Mouse (Mus musculus) liver, embryonic 16.5 days (tissue): ENCODE measurements around the gene Zdhhc22. TPM values are rescaled to one million over a fixed set of nuclear protein-coding genes. Genes with fewer than 3 reads are reported as not detected.

ENCODE experiments used
- ATAC-seq: fragments of 200-750 bp; cut with Nextera tagmentation; 2 replicates; pipeline ENCODE4 v1.8.0; 2017; ENCODE audit warnings: low read depth, mild to moderate bottlenecking, moderate number of reproducible peaks, moderate library complexity
- H3K27ac ChIP-seq: fragments of 300-500 bp; sonication (generic); 2 replicates; pipeline ENCODE4 v1.5.1; 2014; ENCODE audit warnings: mild to moderate bottlenecking, low read length
- H3K27me3 ChIP-seq: fragments of 300-500 bp; sonication (generic); 2 replicates; pipeline ENCODE4 v1.6.1; 2014; ENCODE audit warnings: low read depth, low read length, mixed read lengths; ENCODE audit not compliant: control insufficient read depth, insufficient read depth
- H3K36me3 ChIP-seq: fragments of 300-500 bp; sonication (generic); 2 replicates; pipeline ENCODE4 v1.6.1; 2014; ENCODE audit warnings: mild to moderate bottlenecking; ENCODE audit not compliant: control insufficient read depth, insufficient read depth
- H3K4me1 ChIP-seq: fragments of 300-500 bp; sonication (generic); 2 replicates; pipeline ENCODE4 v1.6.1; 2014; ENCODE audit warnings: low read depth, low read length, mixed read lengths; ENCODE audit not compliant: control insufficient read depth
- H3K4me2 ChIP-seq: fragments of 300-500 bp; sonication (generic); 2 replicates; pipeline ENCODE4 v1.6.1; 2014; ENCODE audit warnings: low read depth, low read length, mixed read lengths
- H3K4me3 ChIP-seq: fragments of 300-500 bp; sonication (generic); 2 replicates; pipeline ENCODE4 v1.5.1; 2014; ENCODE audit warnings: low read depth, mild to moderate bottlenecking, low read length
- H3K9ac ChIP-seq: fragments of 300-500 bp; sonication (generic); 2 replicates; pipeline ENCODE4 v1.6.1; 2014; ENCODE audit warnings: low read depth, low read length
- H3K9me3 ChIP-seq: fragments of 300-500 bp; sonication (generic); replicated peaks from 2 replicates; pipeline ENCODE4 v1.6.1; 2016; ENCODE audit warnings: low read length; ENCODE audit not compliant: control insufficient read depth
- WGBS: fragments of 180-500 bp; shearing (Covaris S2); extraction: QIAGEN DNeasy Blood & Tissue Kit; methylation state at CpG from one replicate; pipeline ENCODE4 v1.1.7; 2014; ENCODE audit not compliant: insufficient replicate concordance; 5-methylcytosine and 5-hydroxymethylcytosine counted together
- polyA plus RNA-seq: library from polyadenylated mRNA; unstranded; fragments of >200 nt; fragmentation: Nextera tagmentation; extraction: Ambion mirVana; gene quantifications from 2 replicates; pipeline ENCODE4 v1.2.1, GENCODE M21; 2015

The Zdhhc22 gene
- polyA plus RNA-seq, 1 experiment from 2014 or later = not detected

DNA sequence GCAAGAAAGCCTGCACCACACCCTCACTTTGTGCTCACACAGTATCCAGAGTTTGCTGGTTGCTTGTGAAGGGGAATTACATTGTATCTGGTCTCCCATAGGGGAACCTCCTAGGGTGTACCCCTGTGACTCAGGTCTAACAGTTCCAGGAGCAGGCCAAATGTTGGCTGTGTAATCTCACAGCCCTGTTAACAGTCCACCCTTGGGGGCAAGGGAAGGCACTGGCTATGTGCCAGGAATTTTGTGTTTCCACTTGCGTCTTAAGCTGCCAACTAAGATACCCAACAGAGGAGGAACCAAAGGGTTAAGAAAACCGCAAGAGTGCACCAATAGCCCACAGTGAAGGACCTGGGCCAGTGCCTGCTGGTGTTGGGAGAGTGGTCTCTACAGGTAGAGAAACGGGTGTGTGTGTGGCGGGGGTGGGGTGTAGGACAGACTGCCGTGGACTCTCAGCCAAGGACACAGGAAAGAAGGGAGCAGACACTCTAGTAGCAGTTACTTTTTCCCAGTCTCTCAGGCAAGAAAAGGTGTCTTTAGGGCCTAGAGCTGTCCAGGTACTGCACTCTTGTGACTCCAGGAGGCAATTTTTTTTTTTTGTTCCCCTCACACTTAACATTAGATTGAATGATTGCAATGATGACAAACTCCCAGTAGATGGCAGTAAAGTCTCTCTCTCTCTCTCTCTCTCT lies 10.1 kb upstream of the Zdhhc22 start:
- 45% methylated on average over 5 of the region's 5 CpGs for WGBS
- ATAC-seq = no peak
- no peaks in the 10 kb centered on the region for H3K36me3 ChIP-seq
- no peak overlapping the region for H3K4me3 ChIP-seq
- H3K27me3 ChIP-seq = no peaks in the 10 kb centered on the region
- H3K27ac ChIP-seq = no peak overlapping the region
- H3K4me2 ChIP-seq = no peak overlapping the region
- H3K4me1 ChIP-seq = no peaks in the 10 kb centered on the region
- no peaks in the 10 kb centered on the region for H3K9me3 ChIP-seq
- no peak overlapping the region for H3K9ac ChIP-seq

DNA sequence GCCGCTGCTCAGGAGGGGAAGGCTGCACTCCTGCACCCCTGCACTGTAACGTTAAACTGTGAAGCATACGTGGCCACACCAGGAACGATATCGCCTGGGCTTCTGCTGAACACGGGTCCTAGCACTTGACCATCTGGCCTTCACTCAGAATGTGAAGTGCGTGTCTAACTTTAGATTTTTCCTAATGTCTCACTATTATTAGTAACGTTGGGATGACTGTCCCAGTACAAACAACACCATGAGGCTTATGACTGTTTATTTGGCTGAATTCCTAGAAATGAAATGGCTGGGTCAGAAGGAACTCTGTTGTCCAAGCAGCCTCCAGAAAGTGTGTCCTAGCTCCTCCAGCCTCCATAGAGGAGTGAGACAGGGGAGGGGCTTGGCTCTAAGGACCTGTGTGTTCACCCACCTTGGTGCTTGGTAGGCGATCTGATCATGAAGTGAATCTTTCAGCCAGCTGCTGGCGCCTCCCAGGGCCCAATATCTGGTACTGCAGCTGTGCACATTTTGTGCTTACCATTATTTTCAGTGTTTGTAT lies 9.1 kb upstream of the Zdhhc22 start:
- no peaks in the 10 kb centered on the region for H3K27me3 ChIP-seq
- no peak for ATAC-seq
- no peaks in the 10 kb centered on the region for H3K36me3 ChIP-seq
- H3K4me1 ChIP-seq = no peaks in the 10 kb centered on the region
- no peaks in the 10 kb centered on the region for H3K9me3 ChIP-seq
- H3K4me2 ChIP-seq = no peak overlapping the region
- no peak overlapping the region for H3K4me3 ChIP-seq
- 63% methylated on average over 10 of the region's 10 CpGs for WGBS
- no peak overlapping the region for H3K9ac ChIP-seq
- no peak overlapping the region for H3K27ac ChIP-seq

DNA sequence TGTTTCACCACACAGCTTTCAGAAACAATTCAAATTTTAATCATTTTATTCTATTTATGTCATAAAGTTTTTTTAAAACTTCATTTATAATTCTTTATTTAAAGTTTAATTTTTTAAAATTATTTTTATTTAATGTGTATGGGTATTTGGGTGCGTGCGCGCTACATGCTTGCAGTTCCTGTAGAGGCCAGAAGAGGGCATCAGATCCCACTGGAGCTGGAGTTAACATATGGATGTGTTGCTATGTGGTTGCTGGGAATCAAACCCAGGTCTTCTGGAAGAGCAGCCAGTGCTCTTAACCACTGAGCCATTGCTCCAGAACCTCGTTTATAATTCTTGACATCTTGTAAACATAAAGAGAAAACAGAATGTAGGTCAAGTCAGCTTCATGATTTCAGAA lies 8.5 kb upstream of the Zdhhc22 start:
- Histone ChIP-seq H3K27ac (no peak overlapping the region), H3K4me3 (no peak overlapping the region), H3K9ac (no peak overlapping the region), H3K4me1 (no peaks in the 10 kb centered on the region), H3K27me3 (no peaks in the 10 kb centered on the region), H3K36me3 (no peaks in the 10 kb centered on the region), H3K4me2 (no peak overlapping the region), H3K9me3 (no peaks in the 10 kb centered on the region)
- no peak for ATAC-seq
- 77% methylated on average over 4 of the region's 4 CpGs for WGBS

DNA sequence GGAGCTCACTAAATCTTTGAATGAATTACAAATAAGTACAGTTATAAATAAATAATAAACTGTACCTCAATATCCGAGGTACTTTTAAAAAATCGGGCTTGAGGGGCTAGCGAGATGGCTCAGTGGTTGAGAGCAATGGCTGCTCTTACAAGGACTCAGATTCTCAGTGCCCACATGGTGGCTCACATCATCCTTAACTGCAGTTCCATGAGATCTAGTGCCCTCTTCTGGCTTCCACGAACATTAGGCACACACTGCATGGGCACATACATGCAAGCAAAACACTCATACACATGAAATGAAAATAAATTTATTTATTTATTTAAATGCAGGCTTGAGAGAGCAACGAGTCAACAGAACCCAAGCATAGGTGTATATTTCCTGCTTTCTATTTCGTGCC lies 5.7 kb upstream of the Zdhhc22 start:
- H3K27ac ChIP-seq = no peak overlapping the region
- no peaks in the 10 kb centered on the region for H3K4me1 ChIP-seq
- no peaks in the 10 kb centered on the region for H3K9me3 ChIP-seq
- H3K4me2 ChIP-seq = no peak overlapping the region
- H3K9ac ChIP-seq = no peak overlapping the region
- H3K36me3 ChIP-seq = no peaks in the 10 kb centered on the region
- peaks cover 6% of the 10 kb centered on the region for H3K27me3 ChIP-seq
- no peak overlapping the region for H3K4me3 ChIP-seq
- ATAC-seq = no peak
- WGBS = 46% methylated on average over 6 of the region's 6 CpGs

DNA sequence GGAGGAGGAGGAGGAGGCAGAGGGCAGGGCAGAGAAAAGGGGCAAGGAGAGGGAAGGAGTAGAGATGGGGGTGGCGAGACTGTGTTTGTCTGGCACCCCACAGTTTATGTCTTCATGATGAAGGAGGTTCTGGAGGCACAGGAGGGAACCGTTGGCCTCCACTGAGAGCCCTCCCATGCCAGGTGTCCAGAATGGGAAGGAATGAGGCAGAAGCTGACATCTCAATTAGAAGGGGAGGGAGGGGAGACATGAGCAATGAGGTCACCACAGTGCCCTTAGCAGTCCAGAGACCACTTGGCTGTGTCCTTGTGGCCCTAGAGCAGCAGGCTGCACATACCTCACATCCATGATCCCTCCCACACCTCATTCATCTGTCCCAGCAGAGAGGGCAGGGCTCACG lies 4.5 kb upstream of the Zdhhc22 start:
- no peak overlapping the region for H3K9ac ChIP-seq
- no peak for ATAC-seq
- H3K9me3 ChIP-seq = no peaks in the 10 kb centered on the region
- H3K4me1 ChIP-seq = no peaks in the 10 kb centered on the region
- no peaks in the 10 kb centered on the region for H3K36me3 ChIP-seq
- no peak overlapping the region for H3K4me3 ChIP-seq
- 26% methylated on average over 3 of the region's 3 CpGs for WGBS
- H3K27me3 ChIP-seq = peaks cover 18% of the 10 kb centered on the region
- H3K27ac ChIP-seq = no peak overlapping the region
- H3K4me2 ChIP-seq = no peak overlapping the region

DNA sequence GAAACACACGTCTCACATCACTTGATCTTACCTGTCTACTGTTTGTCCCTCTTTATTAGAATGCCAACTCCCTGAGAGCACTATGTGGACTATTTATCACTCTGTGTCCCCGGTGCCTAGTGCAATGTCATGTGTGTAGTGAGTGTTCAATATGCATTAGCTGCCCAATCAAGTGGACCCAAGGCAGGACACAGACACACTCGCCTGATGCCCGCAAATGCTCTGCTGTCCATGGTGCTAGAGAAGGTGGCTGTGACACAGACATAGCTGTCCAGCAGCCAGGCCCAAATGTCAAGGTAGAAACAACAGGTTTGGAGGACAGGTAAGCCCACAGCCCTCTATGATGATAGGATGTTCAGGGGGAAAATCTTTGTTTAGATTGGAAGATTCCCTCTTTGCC lies 3.9 kb upstream of the Zdhhc22 start:
- H3K27me3 ChIP-seq = peaks cover 24% of the 10 kb centered on the region
- H3K9me3 ChIP-seq = no peaks in the 10 kb centered on the region
- no peaks in the 10 kb centered on the region for H3K4me1 ChIP-seq
- H3K9ac ChIP-seq = no peak overlapping the region
- no peak for ATAC-seq
- 26% methylated on average over 4 of the region's 4 CpGs for WGBS
- H3K27ac ChIP-seq = no peak overlapping the region
- no peak overlapping the region for H3K4me3 ChIP-seq
- no peaks in the 10 kb centered on the region for H3K36me3 ChIP-seq
- no peak overlapping the region for H3K4me2 ChIP-seq

DNA sequence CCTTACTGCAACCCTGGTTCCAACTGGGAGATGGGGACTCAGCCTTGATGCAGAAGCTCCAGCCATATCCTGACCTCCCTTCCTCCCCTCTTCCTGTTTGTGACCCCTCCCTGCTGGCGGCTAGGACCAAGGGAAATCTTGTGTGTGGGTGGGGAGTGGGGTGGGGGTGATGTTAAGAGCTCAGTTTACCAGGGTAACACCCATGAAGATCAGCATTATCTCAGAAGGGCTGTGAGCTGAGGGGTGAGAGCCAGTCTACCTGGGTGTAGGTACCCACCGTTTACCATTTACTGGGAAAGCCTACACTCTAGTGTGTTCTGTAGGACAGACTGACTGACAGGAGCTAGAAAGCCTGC lies 503 bp upstream of the Zdhhc22 start:
- ATAC-seq = no peak
- no peaks in the 10 kb centered on the region for H3K36me3 ChIP-seq
- no peaks in the 10 kb centered on the region for H3K4me1 ChIP-seq
- no peak overlapping the region for H3K4me2 ChIP-seq
- H3K9me3 ChIP-seq = no peaks in the 10 kb centered on the region
- H3K27me3 ChIP-seq = peaks cover 46% of the 10 kb centered on the region
- H3K9ac ChIP-seq = no peak overlapping the region
- no peak overlapping the region for H3K4me3 ChIP-seq
- H3K27ac ChIP-seq = no peak overlapping the region
- 29% methylated on average over 2 of the region's 2 CpGs for WGBS

DNA sequence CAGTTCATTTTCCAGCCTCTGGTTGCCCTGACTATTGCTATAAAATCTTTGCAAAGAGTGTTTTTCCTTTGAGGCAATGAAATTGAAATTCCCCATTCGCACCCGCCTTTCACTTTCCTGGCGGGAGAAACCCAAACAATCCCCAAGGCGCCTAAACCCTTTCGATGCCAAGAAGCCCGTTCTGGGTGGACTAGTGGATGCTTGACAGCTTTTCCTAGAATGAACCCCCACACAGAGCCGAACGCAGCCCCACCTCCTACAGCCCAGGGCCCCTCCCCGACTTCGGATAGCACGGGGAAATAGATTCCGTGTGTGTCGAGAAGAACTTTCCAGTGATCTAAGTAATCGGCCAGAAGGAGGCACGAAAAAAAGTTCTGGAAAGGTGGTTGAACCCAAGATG lies 852 bp downstream of the Zdhhc22 start:
- WGBS = 9% methylated on average over 15 of the region's 15 CpGs
- H3K27ac ChIP-seq = no peak overlapping the region
- ATAC-seq = no peak

DNA sequence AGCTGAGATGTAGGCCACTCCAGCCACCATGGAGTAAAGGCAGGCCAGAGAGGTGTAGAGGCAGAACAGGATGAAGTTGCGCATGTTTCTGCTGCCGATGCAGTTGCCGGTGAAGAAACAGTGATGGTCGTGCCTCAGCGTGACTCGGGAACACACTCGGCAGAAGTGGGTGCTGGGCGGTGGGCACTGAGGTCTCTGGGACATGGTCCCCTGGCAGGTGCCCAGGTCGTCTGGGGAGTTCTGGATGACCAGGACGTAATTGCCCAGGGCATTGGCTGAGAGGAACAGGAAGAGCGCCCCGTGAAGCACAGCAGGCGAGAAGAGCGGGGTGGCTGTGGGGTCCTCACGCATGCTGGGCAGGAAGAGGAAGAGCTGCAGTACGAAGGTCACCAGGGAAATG lies 2.0 kb downstream of the Zdhhc22 start:
- WGBS = 30% methylated on average over 16 of the region's 16 CpGs
- Histone ChIP-seq H3K36me3 (no peaks in the 10 kb centered on the region), H3K9ac (no peak overlapping the region), H3K4me1 (no peaks in the 10 kb centered on the region), H3K27me3 (peaks cover 60% of the 10 kb centered on the region), H3K27ac (no peak overlapping the region), H3K9me3 (no peaks in the 10 kb centered on the region), H3K4me2 (no peak overlapping the region), H3K4me3 (no peak overlapping the region)
- no peak for ATAC-seq

More for the DNA sequence above, 852 bp downstream of the Zdhhc22 start:
- Histone ChIP-seq H3K4me2 (no peak overlapping the region), H3K4me3 (no peak overlapping the region), H3K27me3 (peaks cover 49% of the 10 kb centered on the region), H3K9ac (no peak overlapping the region), H3K9me3 (no peaks in the 10 kb centered on the region), H3K4me1 (no peaks in the 10 kb centered on the region), H3K36me3 (no peaks in the 10 kb centered on the region)
